Comparison of ENCODE assay signal across 26 mouse cellular contexts in the genomic region with DNA sequence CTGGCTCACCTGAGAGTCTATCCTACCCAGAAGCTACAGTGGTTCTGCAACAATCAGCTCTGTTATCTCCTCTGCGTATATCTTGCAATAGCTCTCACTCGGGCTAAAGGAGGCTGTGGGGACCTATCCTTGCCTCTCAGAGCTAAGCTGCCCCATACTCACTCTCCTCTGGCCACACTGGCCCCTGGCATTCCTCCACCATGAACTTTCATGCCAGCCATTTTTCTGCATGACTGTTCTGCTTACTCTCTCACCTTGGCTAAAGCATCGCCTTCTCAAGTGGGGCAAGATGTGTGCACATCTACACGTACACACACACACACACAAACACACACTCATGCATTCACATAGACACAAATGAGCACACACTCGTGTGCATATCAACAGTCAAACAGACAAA.
DNase-seq lines count a peak whose midpoint lies in the region; ATAC-seq lines count a peak whose summit lies in the region.
"Had no signal": no experiment of that assay in that cellular context is flagged by ENCODE, and none has a peak within 500 bp of the region (broad histone marks: within the 10 kb centered on the region; RNA-seq: fewer than 3 reads in every experiment).

No protein-coding gene starts in this region.

- no peaks in the 10 kb centered on the region for H3K9me3 ChIP-seq in kidney, embryonic 16.5 days (ENCODE audit: low read length)
- H3K9me3 ChIP-seq: forebrain, embryonic 10.5 days; forebrain, embryonic 13.5 days; heart, embryonic 10.5 days; heart, embryonic 13.5 days had no signal

- no peak overlapping the region for H3K4me3 ChIP-seq in kidney, embryonic 16.5 days (ENCODE audit: low read length)
- H3K4me3 ChIP-seq: forebrain, embryonic 10.5 days; forebrain, embryonic 13.5 days; gastrocnemius, adult 2 months; heart, adult 2 months; heart, embryonic 10.5 days; heart, embryonic 13.5 days had no signal

- no peak for ATAC-seq in kidney, embryonic 16.5 days (ENCODE audit: low FRiP score, low TSS enrichment)
- ATAC-seq: activated CD4-positive, CD25-positive, alpha-beta regulatory T cell, adult 4 months; CD4-positive, CD25-positive, alpha-beta regulatory T cell, adult 4 months; forebrain, embryonic 13.5 days; forebrain, embryonic 16.5 days; hindbrain, postnatal 0 days; inflammation-experienced regulatory T-cells, adult 6 months had no signal

- H3K4me2 ChIP-seq in kidney, embryonic 16.5 days (replicated peaks; ENCODE audit: low read depth, low read length): no peak overlapping the region
- H3K4me2 ChIP-seq: forebrain, embryonic 13.5 days; heart, embryonic 13.5 days; hindbrain, embryonic 14.5 days had no signal

- 90% methylated on average over 5 of the region's 5 CpGs for WGBS in kidney, embryonic 16.5 days

- H3K27me3 ChIP-seq in kidney, embryonic 16.5 days (ENCODE audit: insufficient read depth, low read length): no peaks in the 10 kb centered on the region
- H3K27me3 ChIP-seq: forebrain, embryonic 13.5 days; heart, embryonic 13.5 days had no signal

- H3K9ac ChIP-seq in kidney, embryonic 16.5 days (replicated peaks; ENCODE audit: low read length): no peak overlapping the region
- H3K9ac ChIP-seq: forebrain, embryonic 13.5 days; heart, embryonic 13.5 days; hindbrain, embryonic 14.5 days had no signal

- peak; percentile 36 for DNase-seq in heart, adult 11 months
- DNase-seq in heart, adult 18-20 months: no peak
- peak; percentile 52 for DNase-seq in kidney, adult 9 months
- peak; percentile 24 to 70 for DNase-seq in kidney, postnatal 36 days
- DNase-seq in kidney, adult 11 months: no peak
- no peak for DNase-seq in frontal cortex, postnatal 36 days (ENCODE audit: low spot score in 2 of 2)
- DNase-seq: adrenal gland, adult 8-10 months; adrenal gland, postnatal 25 days; cerebellum, adult 11-12 months; cerebellum, adult 8-10 months; gastrocnemius, adult 2 months; gastrocnemius, postnatal 14 days; heart, adult 2 months; heart, postnatal 14 days; heart, postnatal 4 days had no signal

- no peaks in the 10 kb centered on the region for H3K36me3 ChIP-seq in kidney, embryonic 16.5 days (ENCODE audit: insufficient read depth, low read length)
- H3K36me3 ChIP-seq: forebrain, embryonic 10.5 days; heart, embryonic 10.5 days; heart, embryonic 13.5 days had no signal

- no peak overlapping the region for H3K27ac ChIP-seq in kidney, embryonic 16.5 days (ENCODE audit: low read length)
- H3K27ac ChIP-seq: forebrain, embryonic 10.5 days; forebrain, embryonic 13.5 days; gastrocnemius, adult 2 months; heart, adult 2 months; heart, embryonic 10.5 days; heart, embryonic 13.5 days; hindbrain, embryonic 14.5 days; hindbrain, postnatal 0 days had no signal

- no peaks in the 10 kb centered on the region for H3K4me1 ChIP-seq in kidney, embryonic 16.5 days (ENCODE audit: insufficient read depth, low read length)
- H3K4me1 ChIP-seq: forebrain, embryonic 10.5 days had no signal

Comparison
In these comparisons a context has a peak if more than half of its experiments do, and no peak if none do; other contexts are left out.
1. DNase-seq: peak in heart, adult 11 months (single experiment), kidney, adult 9 months (single experiment) and kidney, postnatal 36 days (2 of 2); none in heart, adult 18-20 months (0 of 2), kidney, adult 11 months (single experiment) and frontal cortex, postnatal 36 days (0 of 2).